Mouse (Mus musculus): ENCODE results near the gene Fetub.

- TF ChIP-seq CTCF (IDR thresholded peaks at IDR 0.05; ENCODE audit: low read depth, low read length) (no peak), POLR2A (IDR thresholded peaks at IDR 0.05; ENCODE audit: extremely low read depth, insufficient read depth, low read length) (no peak)
These were observed 4.3 kb downstream of the Fetub start for GRCm38 (mm10) chr16:22922433-22922832.
